Mouse (Mus musculus) stomach, postnatal 0 days (tissue): Measurements from ENCODE around the gene Gm28036.

Experiments used
- CTCF ChIP-seq: IDR thresholded peaks from 2 replicates; pipeline ENCODE4 v1.5.1; 2016; ENCODE audit warnings: antibody characterized with exemption, low read depth, mild to moderate bottlenecking, moderate library complexity
- EP300 ChIP-seq: optimal IDR thresholded peaks from 2 replicates; pipeline ENCODE3; 2016; ENCODE audit warnings: antibody characterized with exemption

GRCm38 (mm10) chr2:156067916-156068315, 59.0 kb downstream of the Gm28036 start:
- TF ChIP-seq EP300 = no peak
- no peak for TF ChIP-seq CTCF
